Mouse (Mus musculus) heart, postnatal 0 days (tissue): ENCODE measurements around the gene Prpf4. TPM values are rescaled to one million over a fixed set of nuclear protein-coding genes. Genes with fewer than 3 reads are reported as not detected.

Source experiments
- ATAC-seq: fragments of 200-750 bp; cut with Nextera tagmentation; 2 replicates; pipeline ENCODE4 v1.8.0; 2017; ENCODE audit warnings: low read depth, moderate number of reproducible peaks, moderate library complexity; ENCODE audit not compliant: insufficient read depth
- DNase-seq: peaks from one replicate; pipeline ENCODE4 v3.0.0-alpha.2; 2016; ENCODE audit warnings: low spot score
- H3K27ac ChIP-seq: fragments of 300-500 bp; sonication (generic); 2 replicates; pipeline ENCODE4 v1.5.1; 2014; ENCODE audit warnings: low read depth, mild to moderate bottlenecking
- H3K27me3 ChIP-seq: fragments of 300-500 bp; sonication (generic); 2 replicates; pipeline ENCODE4 v1.6.1; 2014; ENCODE audit warnings: low read length, mixed read lengths; ENCODE audit not compliant: control insufficient read depth, insufficient read depth
- H3K36me3 ChIP-seq: fragments of 300-500 bp; sonication (generic); replicated peaks from 2 replicates; pipeline ENCODE4 v1.6.1; 2014; ENCODE audit warnings: low read length, mixed read lengths; ENCODE audit not compliant: control insufficient read depth, insufficient read depth
- H3K4me1 ChIP-seq: fragments of 300-500 bp; sonication (generic); 2 replicates; pipeline ENCODE4 v1.6.1; 2014; ENCODE audit warnings: antibody characterized with exemption; ENCODE audit not compliant: control insufficient read depth, insufficient read depth
- H3K4me2 ChIP-seq: fragments of 300-500 bp; sonication (generic); 2 replicates; pipeline ENCODE4 v1.6.1; 2014; ENCODE audit warnings: low read depth, mild to moderate bottlenecking, low read length, moderate library complexity
- H3K4me3 ChIP-seq: fragments of 300-500 bp; sonication (generic); 2 replicates; pipeline ENCODE4 v1.5.1; 2014; ENCODE audit warnings: low read depth, low read length
- H3K9ac ChIP-seq: fragments of 300-500 bp; sonication (generic); replicated peaks from 2 replicates; pipeline ENCODE4 v1.6.1; 2014; ENCODE audit warnings: low read depth, low read length, mixed read lengths
- H3K9me3 ChIP-seq: fragments of 300-500 bp; sonication (generic); replicated peaks from 2 replicates; pipeline ENCODE4 v1.6.1; 2016; ENCODE audit warnings: low read length; ENCODE audit not compliant: control insufficient read depth
- CTCF ChIP-seq: IDR thresholded peaks from 2 replicates; pipeline ENCODE4 v1.5.1; 2016; ENCODE audit warnings: antibody characterized with exemption, control low read depth, low read depth
- EP300 ChIP-seq: IDR thresholded peaks from 2 replicates; pipeline ENCODE4 v1.6.1; 2016; ENCODE audit warnings: antibody characterized with exemption, low read depth
- WGBS: fragments of 180-500 bp; shearing (Covaris S2); extraction: QIAGEN DNeasy Blood & Tissue Kit; methylation state at CpG from one replicate; pipeline ENCODE4 v1.1.7; 2014; 5-methylcytosine and 5-hydroxymethylcytosine counted together
- polyA plus RNA-seq: library from polyadenylated mRNA; unstranded; fragments of >200 nt; fragmentation: Nextera tagmentation; extraction: Ambion mirVana; gene quantifications from 2 replicates; pipeline ENCODE4 v1.2.1, GENCODE M21; 2015
- total RNA-seq: library from RNA; depleted of rRNA; stranded (reverse); fragments of >200 nt; gene quantifications from 2 replicates; pipeline ENCODE4 v1.2.3, GENCODE M21; 2014; ENCODE audit warnings: low replicate concordance

Prpf4 gene
- total and polyA plus RNA-seq, 2 experiments from 2014 or later: 8.1 to 16.7 TPM

- no peaks in the 10 kb centered on the region for H3K27me3 ChIP-seq
- H3K36me3 ChIP-seq: peaks cover 63% of the 10 kb centered on the region
- no peak overlapping the region for H3K9ac ChIP-seq
- 84% methylated on average over 5 of the region's 5 CpGs for WGBS
- H3K27ac ChIP-seq: no peak overlapping the region
- no peaks in the 10 kb centered on the region for H3K4me1 ChIP-seq
- H3K4me2 ChIP-seq: no peak overlapping the region
- TF ChIP-seq CTCF: no peak
- no peak for TF ChIP-seq EP300
- DNase-seq (no peak), ATAC-seq (no peak)
- H3K4me3 ChIP-seq: no peak overlapping the region
- H3K9me3 ChIP-seq: no peaks in the 10 kb centered on the region
These were observed 18.7 kb upstream of the Prpf4 start for GRCm38 (mm10) chr4:62389592-62390512.

DNA sequence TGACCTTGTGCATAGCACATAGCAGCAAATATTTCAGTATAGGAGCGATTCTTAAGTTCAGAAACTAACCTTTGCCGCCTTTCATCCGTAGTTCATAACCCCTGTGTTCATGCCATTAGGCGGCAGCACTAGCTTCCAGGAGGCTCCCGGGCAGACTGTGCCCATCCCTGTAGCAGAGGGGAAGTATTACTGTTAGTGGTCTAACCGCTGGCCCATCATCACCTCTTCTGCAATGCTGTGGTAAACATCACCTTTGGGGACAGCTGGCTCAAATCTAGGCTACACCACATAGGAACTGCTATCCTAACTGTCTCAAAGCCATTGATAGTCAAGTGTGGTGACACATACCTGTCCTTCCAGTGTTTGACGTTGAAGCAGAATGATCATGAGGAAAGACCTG lies 16.7 kb upstream of the Prpf4 start:
- Histone ChIP-seq H3K27me3 (no peaks in the 10 kb centered on the region), H3K4me2 (no peak overlapping the region), H3K4me3 (no peak overlapping the region), H3K4me1 (no peaks in the 10 kb centered on the region), H3K9me3 (no peaks in the 10 kb centered on the region), H3K36me3 (peaks cover 67% of the 10 kb centered on the region), H3K27ac (no peak overlapping the region), H3K9ac (no peak overlapping the region)
- 74% methylated on average over 7 of the region's 7 CpGs for WGBS
- ATAC-seq: no peak
- TF ChIP-seq CTCF (no peak), EP300 (no peak)
- no peak for DNase-seq

DNA sequence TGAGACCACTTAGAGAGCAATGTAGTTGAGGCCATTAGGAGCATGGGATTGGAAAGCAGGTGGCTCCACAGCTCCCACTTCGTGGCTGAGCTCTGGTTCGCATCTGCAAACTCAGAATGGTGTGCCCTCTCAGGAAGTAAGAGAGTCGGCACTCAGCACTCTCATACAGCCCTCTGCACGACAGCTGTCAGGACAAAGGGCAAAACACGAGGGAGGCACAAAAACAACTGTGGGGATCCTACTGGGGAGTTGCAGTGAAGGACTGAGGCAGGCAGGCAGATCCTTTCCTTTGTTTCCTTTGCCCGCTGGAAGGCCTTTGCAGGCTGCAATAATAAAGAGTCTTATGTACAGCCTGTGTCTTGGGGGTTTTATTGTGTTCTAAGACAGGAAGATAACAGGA lies 15.1 kb upstream of the Prpf4 start:
- H3K27me3 ChIP-seq: no peaks in the 10 kb centered on the region
- no peaks in the 10 kb centered on the region for H3K4me1 ChIP-seq
- no peak overlapping the region for H3K4me3 ChIP-seq
- WGBS: 60% methylated on average over 6 of the region's 6 CpGs
- H3K9ac ChIP-seq: no peak overlapping the region
- no peak for DNase-seq
- TF ChIP-seq CTCF (no peak), EP300 (no peak)
- H3K27ac ChIP-seq: no peak overlapping the region
- H3K4me2 ChIP-seq: no peak overlapping the region
- H3K36me3 ChIP-seq: peaks cover 69% of the 10 kb centered on the region
- H3K9me3 ChIP-seq: no peaks in the 10 kb centered on the region
- ATAC-seq: no peak

GRCm38 (mm10) chr4:62395806-62396205 lies 12.8 kb upstream of the Prpf4 start:
- Histone ChIP-seq H3K9me3 (no peaks in the 10 kb centered on the region), H3K4me2 (no peak overlapping the region), H3K4me1 (no peaks in the 10 kb centered on the region), H3K27me3 (no peaks in the 10 kb centered on the region), H3K36me3 (peaks cover 69% of the 10 kb centered on the region), H3K4me3 (no peak overlapping the region), H3K9ac (no peak overlapping the region), H3K27ac (no peak overlapping the region)
- 64% methylated on average over 1 of the region's 1 CpGs for WGBS
- no peak for TF ChIP-seq EP300
- ATAC-seq: no peak
- DNase-seq: no peak

DNA sequence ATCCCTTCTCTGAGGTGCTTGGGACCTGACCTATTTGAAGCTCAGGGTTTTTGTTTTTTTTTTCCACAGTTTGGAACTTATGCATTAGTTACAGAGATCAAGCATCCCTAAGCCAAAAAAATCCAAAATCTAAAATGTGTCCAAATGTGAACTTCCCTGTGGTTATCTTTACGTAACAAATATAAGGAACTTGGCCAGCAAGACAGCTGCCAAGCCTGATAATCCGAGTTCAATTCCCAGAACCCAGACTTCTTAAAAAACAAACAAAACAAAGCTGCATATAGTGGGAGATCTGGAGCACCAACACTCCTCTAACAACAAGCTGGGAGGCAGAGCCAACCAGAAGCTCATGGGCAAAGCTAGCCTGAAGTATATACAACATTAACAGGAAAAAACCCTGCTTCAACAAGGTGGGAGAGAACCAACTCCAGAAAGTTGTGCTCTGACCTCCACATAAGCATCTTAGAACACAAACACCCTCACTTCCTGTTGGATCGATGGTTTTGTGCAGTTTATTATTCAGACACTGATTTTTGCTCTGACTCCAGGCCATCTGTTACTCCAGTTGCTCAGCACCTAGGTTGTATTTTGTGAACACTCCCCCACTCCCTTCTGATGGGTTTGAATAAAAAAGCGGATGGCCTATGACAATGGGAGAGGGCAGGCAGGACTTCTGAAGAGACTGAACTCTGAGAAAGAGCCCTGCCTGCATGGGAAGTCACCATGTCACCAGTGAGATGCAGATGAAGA lies 10.8 kb upstream of the Prpf4 start:
- Histone ChIP-seq H3K27me3 (no peaks in the 10 kb centered on the region), H3K9ac (no peak overlapping the region), H3K4me3 (no peak overlapping the region), H3K4me1 (no peaks in the 10 kb centered on the region), H3K4me2 (no peak overlapping the region), H3K36me3 (peaks cover 75% of the 10 kb centered on the region), H3K27ac (no peak overlapping the region), H3K9me3 (no peaks in the 10 kb centered on the region)
- DNase-seq: no peak
- ATAC-seq: no peak
- 70% methylated on average over 4 of the region's 4 CpGs for WGBS
- TF ChIP-seq EP300 (no peak), CTCF (no peak)
